ENCODE assay signal across 21 mouse cellular contexts in the genomic region with DNA sequence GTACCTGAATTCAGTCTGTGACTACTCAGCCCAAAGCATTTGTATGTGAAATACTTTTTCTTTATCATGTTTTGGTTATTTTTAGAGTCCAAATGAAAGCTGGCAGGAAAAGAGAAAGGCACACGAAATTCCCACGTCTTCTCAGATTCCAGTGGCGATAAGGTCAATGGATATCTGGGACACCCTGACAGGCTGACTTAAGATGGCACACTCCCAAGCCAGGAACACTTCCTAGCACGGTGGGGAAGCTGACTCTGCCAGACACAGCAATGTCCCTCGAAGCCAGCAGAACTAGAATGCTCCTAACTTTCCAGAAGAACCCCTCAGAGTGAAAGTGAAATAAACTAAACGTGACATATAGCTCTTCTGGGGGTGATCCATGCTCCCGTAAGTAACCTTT. TPM values are rescaled to one million over a fixed set of nuclear protein-coding genes. Genes with fewer than 3 reads are reported as not detected.
A peak's percentile ranks its signal among the peaks of the same experiment; 100 is the strongest.
DNase-seq lines count a peak whose midpoint lies in the region; ATAC-seq and TF ChIP-seq lines count a peak whose summit lies in the region.
"Had no signal": no experiment of that assay in that cellular context is flagged by ENCODE, and none has a peak within 500 bp of the region (broad histone marks: within the 10 kb centered on the region; RNA-seq: fewer than 3 reads in every experiment).

No protein-coding gene starts in this region.

- H3K4me1 ChIP-seq in cerebellum, adult 2 months (ENCODE audit: control insufficient read depth, insufficient read depth, low read length) = peaks cover 24% of the 10 kb centered on the region
- H3K4me1 ChIP-seq: embryonic facial prominence, embryonic 15.5 days; forebrain, embryonic 10.5 days had no signal

- intact Hi-C loops in gastrocnemius, adult 2 months (cut with DNase I) = no loop called here

- DNase-seq in cerebellum, adult 2 months = peak; percentile 52 to 71
- DNase-seq in gastrocnemius, adult 2 months = peak; percentile 58
- no peak for DNase-seq in gastrocnemius, postnatal 4 days (ENCODE audit: low spot score in 2 of 2)
- peak; percentile 70 for DNase-seq in Muller cell, postnatal 12 days (ENCODE audit: inconsistent ontology term)
- peak; percentile 62 for DNase-seq in brain, adult 2 months (ENCODE audit: low read depth, low spot score)
- DNase-seq in frontal cortex, postnatal 10 days (ENCODE audit: low spot score in 2 of 2) = no peak
- no peak for DNase-seq in adipocyte (ENCODE audit: low spot score)
- DNase-seq: adrenal gland, postnatal 14 days; embryo, embryonic 11 days; gastrocnemius, postnatal 14 days; heart, adult 11 months; heart, postnatal 36 days had no signal

- WGBS in cerebellum, adult 2 months = 19% methylated on average over 7 of the region's 7 CpGs

- no peak overlapping the region for H3K4me3 ChIP-seq in cerebellum, adult 2 months (replicated peaks; ENCODE audit: insufficient read depth, low read depth, low read length)
- no peak overlapping the region for H3K4me3 ChIP-seq in gastrocnemius, adult 2 months
- H3K4me3 ChIP-seq: embryonic facial prominence, embryonic 15.5 days; erythroblast, embryonic 14.5 days; forebrain, embryonic 10.5 days; heart, embryonic 13.5 days; hindbrain, embryonic 15.5 days; kidney, embryonic 15.5 days had no signal

- no peak overlapping the region for H3K27ac ChIP-seq in cerebellum, adult 2 months (ENCODE audit: insufficient read depth, low read length)
- peak overlapping the region; percentile 77 for H3K27ac ChIP-seq in gastrocnemius, adult 2 months
- H3K27ac ChIP-seq: embryonic facial prominence, embryonic 15.5 days; forebrain, embryonic 10.5 days; heart, embryonic 13.5 days; hindbrain, embryonic 15.5 days; kidney, embryonic 15.5 days had no signal

- ATAC-seq in cerebellum, adult (ENCODE audit: insufficient number of reproducible peaks, low FRiP score, low TSS enrichment) = no peak
- ATAC-seq: forebrain, embryonic 14.5 days; intestine, postnatal 0 days had no signal

- no peak for TF ChIP-seq CTCF in cerebellum, adult 2 months (IDR thresholded peaks at IDR 0.05; ENCODE audit: borderline replicate concordance, insufficient read depth, low read depth, low read length)
- no peak for TF ChIP-seq CTCF in gastrocnemius, adult 2 months (IDR thresholded peaks at IDR 0.05)

- no peaks in the 10 kb centered on the region for H3K27me3 ChIP-seq in cerebellum, adult 2 months (ENCODE audit: control insufficient read depth, insufficient read depth, low read length)
- H3K27me3 ChIP-seq: embryonic facial prominence, embryonic 15.5 days; heart, embryonic 13.5 days; hindbrain, embryonic 15.5 days; kidney, embryonic 15.5 days had no signal

- no peak for TF ChIP-seq POLR2A in cerebellum, adult 2 months (IDR thresholded peaks at IDR 0.05; ENCODE audit: borderline replicate concordance, insufficient read depth, low read length)

RNA-seq across cellular contexts. Expression of a gene that starts 10.0 kb away (rescaled TPM):
- polyA plus RNA-seq in cerebellum, adult 2 months (2012; rRNA removed) = 14.0 and 15.9 TPM in 2 replicates
- total RNA-seq in gastrocnemius, adult 2 months (2021) = 10 to 100 TPM; 32.8 to 34.9 TPM
- 10 to 100 TPM; 53.4 to 56.0 TPM for total RNA-seq in gastrocnemius, postnatal 4 days (2021)
- polyA plus RNA-seq: erythroblast, embryonic 14.5 days had no signal

RNA-seq across cellular contexts. Expression of a gene that starts 19.6 kb away (rescaled TPM):
- 104 and 105 TPM in 2 replicates for polyA plus RNA-seq in cerebellum, adult 2 months (2012; rRNA removed)
- 10 to 100 TPM; 45.2 to 47.7 TPM for total RNA-seq in gastrocnemius, adult 2 months (2021)
- 10 to 100 TPM; 67.9 to 75.1 TPM for total RNA-seq in gastrocnemius, postnatal 4 days (2021)

Comparison
In these comparisons a context has a peak if more than half of its experiments do, and no peak if none do; other contexts are left out.
1. DNase-seq: peak in cerebellum, adult 2 months (2 of 2), gastrocnemius, adult 2 months (single experiment), Muller cell, postnatal 12 days (single experiment) and brain, adult 2 months (single experiment); none in gastrocnemius, postnatal 4 days (0 of 2), frontal cortex, postnatal 10 days (0 of 2) and adipocyte (single experiment).